Mouse (Mus musculus): Measurements from ENCODE around the gene Tnfrsf1b. TPM values are rescaled to one million over a fixed set of nuclear protein-coding genes. Genes with fewer than 3 reads are reported as not detected.
A peak's percentile ranks its signal among the peaks of the same experiment; 100 is the strongest.
"Not testable (repeated sequence)": the region's sequence is repeated elsewhere in the genome, so short reads cannot be mapped to it uniquely, and the experiment has no call there.

Tnfrsf1b gene
- polyA plus RNA-seq, 1 experiment from 2014 or later: 2.0 TPM

- no peaks in the 10 kb centered on the region for H3K9me3 ChIP-seq (ENCODE audit: control insufficient read depth, low read length)
- peak overlapping the region; percentile 81 for H3K9ac ChIP-seq (ENCODE audit: low read length)
- no peak for DNase-seq (ENCODE audit: low spot score)
- under 1% methylated on average over 10 of the region's 10 CpGs for WGBS
- no peak overlapping the region for H3K27ac ChIP-seq (ENCODE audit: low read depth, low read length)
- H3K4me1 ChIP-seq (ENCODE audit: control insufficient read depth, insufficient read depth, low read length): peaks cover 5% of the 10 kb centered on the region
- peak overlapping the region; percentile 89 for H3K4me3 ChIP-seq (ENCODE audit: low read depth, low read length)
- ATAC-seq (ENCODE audit: insufficient read depth, low FRiP score, low TSS enrichment): no peak; the same call in 1 of the 2 replicates
- H3K4me2 ChIP-seq (ENCODE audit: low read depth): peak overlapping the region; percentile 92
- H3K27me3 ChIP-seq (ENCODE audit: control insufficient read depth, insufficient read depth, low read length): no peaks in the 10 kb centered on the region
- no peaks in the 10 kb centered on the region for H3K36me3 ChIP-seq (ENCODE audit: control insufficient read depth, insufficient read depth, low read length)
Observed at GRCm38 (mm10) chr4:145193991-145194511, 52.6 kb downstream of the Tnfrsf1b start.

- Histone ChIP-seq H3K4me1 (ENCODE audit: control insufficient read depth, insufficient read depth, low read length) (peaks cover 5% of the 10 kb centered on the region), H3K4me2 (ENCODE audit: low read depth) (peak overlapping the region; percentile 92), H3K9me3 (ENCODE audit: control insufficient read depth, low read length) (no peaks in the 10 kb centered on the region), H3K27me3 (ENCODE audit: control insufficient read depth, insufficient read depth, low read length) (no peaks in the 10 kb centered on the region), H3K36me3 (ENCODE audit: control insufficient read depth, insufficient read depth, low read length) (no peaks in the 10 kb centered on the region), H3K27ac (ENCODE audit: low read depth, low read length) (no peak overlapping the region), H3K4me3 (ENCODE audit: low read depth, low read length) (peak overlapping the region; percentile 89), H3K9ac (ENCODE audit: low read length) (no peak overlapping the region)
- WGBS: 55% methylated on average over 3 of the region's 3 CpGs
- ATAC-seq (ENCODE audit: insufficient read depth, low FRiP score, low TSS enrichment) (no peak), DNase-seq (ENCODE audit: low spot score) (no peak)
Observed at GRCm38 (mm10) chr4:145193406-145193805, 53.3 kb downstream of the Tnfrsf1b start.

GRCm38 (mm10) chr4:145192686-145193085 lies 54.0 kb downstream of the Tnfrsf1b start:
- no peak for ATAC-seq (ENCODE audit: insufficient read depth, low FRiP score, low TSS enrichment)
- Histone ChIP-seq H3K4me3 (ENCODE audit: low read depth, low read length) (no peak overlapping the region), H3K4me1 (ENCODE audit: control insufficient read depth, insufficient read depth, low read length) (peaks cover 5% of the 10 kb centered on the region), H3K27me3 (ENCODE audit: control insufficient read depth, insufficient read depth, low read length) (no peaks in the 10 kb centered on the region), H3K36me3 (ENCODE audit: control insufficient read depth, insufficient read depth, low read length) (no peaks in the 10 kb centered on the region), H3K9me3 (ENCODE audit: control insufficient read depth, low read length) (no peaks in the 10 kb centered on the region), H3K9ac (ENCODE audit: low read length) (no peak overlapping the region), H3K27ac (ENCODE audit: low read depth, low read length) (no peak overlapping the region), H3K4me2 (ENCODE audit: low read depth) (no peak overlapping the region)
- no peak for DNase-seq (ENCODE audit: low spot score)

- Histone ChIP-seq H3K9ac (ENCODE audit: low read length) (no peak overlapping the region), H3K9me3 (ENCODE audit: control insufficient read depth, low read length) (no peaks in the 10 kb centered on the region), H3K4me1 (ENCODE audit: control insufficient read depth, insufficient read depth, low read length) (peaks cover under 1% of the 10 kb centered on the region; the same call in 1 of the 2 replicates), H3K4me2 (ENCODE audit: low read depth) (no peak overlapping the region), H3K4me3 (ENCODE audit: low read depth, low read length) (no peak overlapping the region), H3K36me3 (ENCODE audit: control insufficient read depth, insufficient read depth, low read length) (no peaks in the 10 kb centered on the region), H3K27me3 (ENCODE audit: control insufficient read depth, insufficient read depth, low read length) (no peaks in the 10 kb centered on the region), H3K27ac (ENCODE audit: low read depth, low read length) (no peak overlapping the region)
- no peak for ATAC-seq (ENCODE audit: insufficient read depth, low FRiP score, low TSS enrichment)
- DNase-seq (ENCODE audit: low spot score): no peak
Observed at GRCm38 (mm10) chr4:145188561-145188960, 58.1 kb downstream of the Tnfrsf1b start.

GRCm38 (mm10) chr4:145187619-145188018 lies 59.1 kb downstream of the Tnfrsf1b start:
- ATAC-seq (ENCODE audit: insufficient read depth, low FRiP score, low TSS enrichment) (no peak), DNase-seq (ENCODE audit: low spot score) (no peak)
- H3K9ac ChIP-seq (ENCODE audit: low read length): no peak overlapping the region
- no peak overlapping the region for H3K4me2 ChIP-seq (ENCODE audit: low read depth)
- H3K4me3 ChIP-seq (ENCODE audit: low read depth, low read length): no peak overlapping the region
- no peak overlapping the region for H3K27ac ChIP-seq (ENCODE audit: low read depth, low read length)
- no peaks in the 10 kb centered on the region for H3K27me3 ChIP-seq (ENCODE audit: control insufficient read depth, insufficient read depth, low read length)
- no peaks in the 10 kb centered on the region for H3K4me1 ChIP-seq (ENCODE audit: control insufficient read depth, insufficient read depth, low read length)
- no peaks in the 10 kb centered on the region for H3K36me3 ChIP-seq (ENCODE audit: control insufficient read depth, insufficient read depth, low read length)
- WGBS: 77% methylated on average over 2 of the region's 2 CpGs
- H3K9me3 ChIP-seq (ENCODE audit: control insufficient read depth, low read length): no peaks in the 10 kb centered on the region

GRCm38 (mm10) chr4:145178918-145179549 lies 67.6 kb downstream of the Tnfrsf1b start:
- Histone ChIP-seq H3K27me3 (ENCODE audit: control insufficient read depth, insufficient read depth, low read length) (no peaks in the 10 kb centered on the region), H3K4me3 (ENCODE audit: low read depth, low read length) (no peak overlapping the region), H3K9ac (ENCODE audit: low read length) (no peak overlapping the region), H3K27ac (ENCODE audit: low read depth, low read length) (no peak overlapping the region), H3K4me2 (ENCODE audit: low read depth) (no peak overlapping the region), H3K4me1 (ENCODE audit: control insufficient read depth, insufficient read depth, low read length) (no peaks in the 10 kb centered on the region), H3K9me3 (ENCODE audit: control insufficient read depth, low read length) (no peaks in the 10 kb centered on the region), H3K36me3 (ENCODE audit: control insufficient read depth, insufficient read depth, low read length) (no peaks in the 10 kb centered on the region; the same call in 1 of the 2 replicates)
- ATAC-seq (ENCODE audit: insufficient read depth, low FRiP score, low TSS enrichment) (no peak), DNase-seq (ENCODE audit: low spot score) (no peak)
- WGBS: 96% methylated on average over 5 of the region's 5 CpGs

GRCm38 (mm10) chr4:145165542-145165941 lies 81.1 kb downstream of the Tnfrsf1b start:
- not testable (repeated sequence) for H3K27me3 ChIP-seq (ENCODE audit: control insufficient read depth, insufficient read depth, low read length); H3K9ac ChIP-seq (ENCODE audit: low read length); DNase-seq (ENCODE audit: low spot score); H3K4me2 ChIP-seq (ENCODE audit: low read depth); ATAC-seq (ENCODE audit: insufficient read depth, low FRiP score, low TSS enrichment); H3K4me1 ChIP-seq (ENCODE audit: control insufficient read depth, insufficient read depth, low read length); H3K36me3 ChIP-seq (ENCODE audit: control insufficient read depth, insufficient read depth, low read length); H3K4me3 ChIP-seq (ENCODE audit: low read depth, low read length); H3K27ac ChIP-seq (ENCODE audit: low read depth, low read length); H3K9me3 ChIP-seq (ENCODE audit: control insufficient read depth, low read length)
- 91% methylated on average over 3 of the region's 3 CpGs for WGBS

- no peaks in the 10 kb centered on the region for H3K27me3 ChIP-seq (ENCODE audit: control insufficient read depth, insufficient read depth, low read length)
- WGBS: 97% methylated on average over 4 of the region's 4 CpGs
- DNase-seq (ENCODE audit: low spot score): no peak
- H3K4me2 ChIP-seq (ENCODE audit: low read depth): no peak overlapping the region
- peaks cover 8% of the 10 kb centered on the region; the same call in 1 of the 2 replicates for H3K36me3 ChIP-seq (ENCODE audit: control insufficient read depth, insufficient read depth, low read length)
- no peaks in the 10 kb centered on the region for H3K9me3 ChIP-seq (ENCODE audit: control insufficient read depth, low read length)
- H3K4me3 ChIP-seq (ENCODE audit: low read depth, low read length): no peak overlapping the region
- H3K9ac ChIP-seq (ENCODE audit: low read length): no peak overlapping the region
- H3K4me1 ChIP-seq (ENCODE audit: control insufficient read depth, insufficient read depth, low read length): no peaks in the 10 kb centered on the region
- H3K27ac ChIP-seq (ENCODE audit: low read depth, low read length): no peak overlapping the region
- no peak for ATAC-seq (ENCODE audit: insufficient read depth, low FRiP score, low TSS enrichment)
Observed at GRCm38 (mm10) chr4:145164111-145164510, 82.6 kb downstream of the Tnfrsf1b start.

Measured in neural tube, embryonic 11.5 days (tissue).